ENCODE assay signal across 20 mouse cellular contexts in genomic region chr15:102705923-102706503, GRCm38 (mm10). TPM values are rescaled to one million over a fixed set of nuclear protein-coding genes. Genes with fewer than 3 reads are reported as not detected.
DNase-seq lines count a peak whose midpoint lies in the region; ATAC-seq and TF ChIP-seq lines count a peak whose summit lies in the region.
"Had no signal": no experiment of that assay in that cellular context is flagged by ENCODE, and none has a peak within 500 bp of the region (broad histone marks: within the 10 kb centered on the region; RNA-seq: fewer than 3 reads in every experiment).

No protein-coding gene starts in this region.

- no peak overlapping the region for H3K4me2 ChIP-seq in midbrain, embryonic 14.5 days (ENCODE audit: low read length)
- H3K4me2 ChIP-seq in midbrain, embryonic 11.5 days = no peak overlapping the region
- no peak overlapping the region for H3K4me2 ChIP-seq in hindbrain, embryonic 12.5 days (replicated peaks)
- no peak overlapping the region for H3K4me2 ChIP-seq in stomach, postnatal 0 days (replicated peaks; ENCODE audit: low read depth)
- H3K4me2 ChIP-seq: heart, embryonic 11.5 days; liver, embryonic 13.5 days; lung, embryonic 14.5 days had no signal

- no peak for TF ChIP-seq EP300 in stomach, postnatal 0 days (optimal IDR thresholded peaks at IDR 0.05)

- no peak overlapping the region for H3K9ac ChIP-seq in midbrain, embryonic 14.5 days (replicated peaks; ENCODE audit: low read length)
- no peak overlapping the region for H3K9ac ChIP-seq in midbrain, embryonic 11.5 days (ENCODE audit: low read length)
- no peak overlapping the region; the same call in 1 of the 2 replicates for H3K9ac ChIP-seq in hindbrain, embryonic 12.5 days
- no peak overlapping the region for H3K9ac ChIP-seq in stomach, postnatal 0 days (ENCODE audit: low read length)
- H3K9ac ChIP-seq: limb, embryonic 13.5 days; liver, embryonic 13.5 days; lung, embryonic 14.5 days had no signal

- H3K4me3 ChIP-seq in midbrain, embryonic 14.5 days (replicated peaks; ENCODE audit: low read depth, low read length) = no peak overlapping the region
- no peak overlapping the region for H3K4me3 ChIP-seq in midbrain, embryonic 11.5 days (ENCODE audit: low read depth, low read length)
- no peak overlapping the region for H3K4me3 ChIP-seq in hindbrain, embryonic 12.5 days
- no peak overlapping the region for H3K4me3 ChIP-seq in limb, embryonic 10.5 days
- no peak overlapping the region for H3K4me3 ChIP-seq in stomach, postnatal 0 days (ENCODE audit: low read depth, low read length)
- H3K4me3 ChIP-seq: erythroblast, embryonic 14.5 days; limb, embryonic 13.5 days; liver, embryonic 13.5 days had no signal

- ATAC-seq in midbrain, embryonic 14.5 days (ENCODE audit: low FRiP score, low TSS enrichment) = no peak; the same call in 1 of the 2 replicates
- no peak for ATAC-seq in midbrain, embryonic 11.5 days (ENCODE audit: low FRiP score)
- 0 out of 2 replicates have a peak, but pooled peaks have one; percentile 39 for ATAC-seq in hindbrain, embryonic 12.5 days (ENCODE audit: low FRiP score)
- peak; percentile 9; the same call in 1 of the 2 replicates for ATAC-seq in stomach, postnatal 0 days (ENCODE audit: low FRiP score, low TSS enrichment)
- no peak for ATAC-seq in granulocyte monocyte progenitor cell, adult 5-6 weeks (replicated peaks; ENCODE audit: poor library complexity, severe bottlenecking)
- ATAC-seq: inflammation-experienced regulatory T-cells, adult 6 months had no signal

- 0 out of 2 replicates have a peak, but pooled peaks cover 9% of the 10 kb centered on the region for H3K4me1 ChIP-seq in midbrain, embryonic 14.5 days (ENCODE audit: control insufficient read depth, insufficient read depth, low read length)
- no peaks in the 10 kb centered on the region for H3K4me1 ChIP-seq in midbrain, embryonic 11.5 days (ENCODE audit: control insufficient read depth, insufficient read depth, low read length)
- peaks cover 23% of the 10 kb centered on the region for H3K4me1 ChIP-seq in hindbrain, embryonic 12.5 days
- peaks cover 35% of the 10 kb centered on the region for H3K4me1 ChIP-seq in limb, embryonic 10.5 days
- H3K4me1 ChIP-seq in stomach, postnatal 0 days (replicated peaks; ENCODE audit: control insufficient read depth, insufficient read depth) = no peaks in the 10 kb centered on the region
- H3K4me1 ChIP-seq: liver, embryonic 13.5 days had no signal

- DNase-seq in midbrain, embryonic 14.5 days = no peak
- DNase-seq in midbrain, embryonic 11.5 days (ENCODE audit: low spot score, missing footprints) = no peak
- DNase-seq in limb, embryonic 10.5 days (ENCODE audit: low spot score) = no peak
- no peak for DNase-seq in stomach, postnatal 0 days (ENCODE audit: low spot score)
- DNase-seq in urinary bladder, postnatal 4 days (ENCODE audit: low spot score in 2 of 2) = no peak
- DNase-seq: cerebellum, adult 8-10 months; gastrocnemius, postnatal 36 days; heart, postnatal 10 days; kidney, adult 9 months; kidney, postnatal 4 days; liver, embryonic 13.5 days; lung, embryonic 14.5 days; lung, postnatal 36 days; thymus, postnatal 36 days had no signal

- TF ChIP-seq CTCF in stomach, postnatal 0 days (IDR thresholded peaks at IDR 0.05; ENCODE audit: low read depth) = no peak

- H3K27ac ChIP-seq in midbrain, embryonic 14.5 days (replicated peaks; ENCODE audit: low read depth, low read length) = peak overlapping the region; percentile 49; the same call in 1 of the 2 replicates
- H3K27ac ChIP-seq in midbrain, embryonic 11.5 days (ENCODE audit: low read depth, low read length) = no peak overlapping the region
- peak overlapping the region; percentile 48 for H3K27ac ChIP-seq in hindbrain, embryonic 12.5 days
- peak overlapping the region; percentile 72; the same call in 1 of the 2 replicates for H3K27ac ChIP-seq in limb, embryonic 10.5 days
- H3K27ac ChIP-seq in stomach, postnatal 0 days (replicated peaks) = no peak overlapping the region
- H3K27ac ChIP-seq: limb, embryonic 13.5 days; liver, embryonic 13.5 days had no signal

- WGBS in midbrain, embryonic 14.5 days = 65% methylated on average over 7 of the region's 7 CpGs
- WGBS in midbrain, embryonic 11.5 days = 85% methylated on average over 7 of the region's 7 CpGs
- 71% methylated on average over 7 of the region's 7 CpGs for WGBS in hindbrain, embryonic 12.5 days
- 76% methylated on average over 7 of the region's 7 CpGs for WGBS in limb, embryonic 10.5 days
- WGBS in stomach, postnatal 0 days = 74% methylated on average over 7 of the region's 7 CpGs

- H3K27me3 ChIP-seq in midbrain, embryonic 14.5 days (ENCODE audit: control insufficient read depth, insufficient read depth, low read length) = no peaks in the 10 kb centered on the region
- peaks cover 7% of the 10 kb centered on the region for H3K27me3 ChIP-seq in midbrain, embryonic 11.5 days (ENCODE audit: control insufficient read depth, insufficient read depth, low read length)
- H3K27me3 ChIP-seq in hindbrain, embryonic 12.5 days = no peaks in the 10 kb centered on the region; the same call in 1 of the 2 replicates
- peaks cover 19% of the 10 kb centered on the region for H3K27me3 ChIP-seq in limb, embryonic 10.5 days (ENCODE audit: low read depth, poor library complexity, severe bottlenecking)
- no peaks in the 10 kb centered on the region; the same call in 1 of the 2 replicates for H3K27me3 ChIP-seq in stomach, postnatal 0 days (ENCODE audit: control insufficient read depth, insufficient read depth, low read length)
- H3K27me3 ChIP-seq: limb, embryonic 13.5 days had no signal

- peaks cover 44% of the 10 kb centered on the region for H3K36me3 ChIP-seq in midbrain, embryonic 14.5 days (ENCODE audit: control insufficient read depth, insufficient read depth, low read length)
- H3K36me3 ChIP-seq in midbrain, embryonic 11.5 days (ENCODE audit: control insufficient read depth, insufficient read depth, low read length) = peaks cover 7% of the 10 kb centered on the region; the same call in 1 of the 2 replicates
- peaks cover 50% of the 10 kb centered on the region for H3K36me3 ChIP-seq in hindbrain, embryonic 12.5 days
- H3K36me3 ChIP-seq in limb, embryonic 10.5 days = peaks cover 38% of the 10 kb centered on the region
- peaks cover 17% of the 10 kb centered on the region for H3K36me3 ChIP-seq in stomach, postnatal 0 days (ENCODE audit: control insufficient read depth, insufficient read depth, low read length)
- H3K36me3 ChIP-seq: liver, embryonic 13.5 days had no signal

- no peaks in the 10 kb centered on the region for H3K9me3 ChIP-seq in midbrain, embryonic 14.5 days (ENCODE audit: control insufficient read depth, low read length)
- H3K9me3 ChIP-seq in midbrain, embryonic 11.5 days (ENCODE audit: control insufficient read depth, low read length) = no peaks in the 10 kb centered on the region
- no peaks in the 10 kb centered on the region for H3K9me3 ChIP-seq in hindbrain, embryonic 12.5 days (replicated peaks)
- H3K9me3 ChIP-seq in limb, embryonic 10.5 days (replicated peaks) = no peaks in the 10 kb centered on the region
- H3K9me3 ChIP-seq in stomach, postnatal 0 days (ENCODE audit: control insufficient read depth, low read length) = no peaks in the 10 kb centered on the region
- H3K9me3 ChIP-seq: limb, embryonic 13.5 days; liver, embryonic 13.5 days had no signal

RNA-seq across cellular contexts. Expression of gene Calcoco1, which starts 16.0 kb away (rescaled TPM):
- 30.6 and 36.5 TPM in 2 replicates for polyA plus RNA-seq in midbrain, embryonic 14.5 days (2014; fragmentation: Nextera tagmentation; extraction: Ambion mirVana)
- polyA plus RNA-seq in midbrain, embryonic 11.5 days (2014; fragmentation: Nextera tagmentation; extraction: Ambion mirVana) = 27.5 and 28.3 TPM in 2 replicates
- 47.3 and 49.1 TPM in 2 replicates for polyA plus RNA-seq in hindbrain, embryonic 12.5 days (2016; fragmentation: Nextera tagmentation; extraction: Ambion mirVana)
- polyA plus RNA-seq in limb, embryonic 10.5 days (2016; fragmentation: Nextera tagmentation; extraction: Ambion mirVana) = 26.3 and 33.5 TPM in 2 replicates
- polyA plus RNA-seq in stomach, postnatal 0 days (2015; fragmentation: Nextera tagmentation; extraction: Ambion mirVana) = 25.5 and 27.6 TPM in 2 replicates
- total RNA-seq in granulocyte monocyte progenitor cell, adult 5-6 weeks (2014; fragmentation: Nextera tagmentation) = 10.8 and 19.3 TPM in 2 replicates
- total RNA-seq in granulocyte monocyte progenitor cell, adult 5-6 weeks (2017) = 5.1 and 12.2 TPM in 2 replicates

RNA-seq across cellular contexts. Expression of gene Atp5g2, which starts 33.9 kb away (rescaled TPM):
- polyA plus RNA-seq in midbrain, embryonic 14.5 days (2014; fragmentation: Nextera tagmentation; extraction: Ambion mirVana) = 69.8 and 72.3 TPM in 2 replicates
- 67.4 and 71.3 TPM in 2 replicates for polyA plus RNA-seq in midbrain, embryonic 11.5 days (2014; fragmentation: Nextera tagmentation; extraction: Ambion mirVana)
- 53.9 and 60.4 TPM in 2 replicates for polyA plus RNA-seq in hindbrain, embryonic 12.5 days (2016; fragmentation: Nextera tagmentation; extraction: Ambion mirVana)
- 61.8 and 74.3 TPM in 2 replicates for polyA plus RNA-seq in limb, embryonic 10.5 days (2016; fragmentation: Nextera tagmentation; extraction: Ambion mirVana)
- polyA plus RNA-seq in stomach, postnatal 0 days (2015; fragmentation: Nextera tagmentation; extraction: Ambion mirVana) = 66.6 and 71.4 TPM in 2 replicates
- 69.8 and 122 TPM in 2 replicates for total RNA-seq in granulocyte monocyte progenitor cell, adult 5-6 weeks (2014; fragmentation: Nextera tagmentation)
- 83.4 and 95.4 TPM in 2 replicates for total RNA-seq in granulocyte monocyte progenitor cell, adult 5-6 weeks (2017)

Comparison
In these comparisons a context has a peak if more than half of its experiments do, and no peak if none do; other contexts are left out.
1. H3K27ac ChIP-seq: peak in midbrain, embryonic 14.5 days (single experiment), hindbrain, embryonic 12.5 days (single experiment) and limb, embryonic 10.5 days (single experiment); none in midbrain, embryonic 11.5 days (single experiment) and stomach, postnatal 0 days (single experiment).
2. ATAC-seq: peak in hindbrain, embryonic 12.5 days (single experiment) and stomach, postnatal 0 days (single experiment); none in midbrain, embryonic 14.5 days (single experiment), midbrain, embryonic 11.5 days (single experiment) and granulocyte monocyte progenitor cell, adult 5-6 weeks (single experiment).